Mouse (Mus musculus) embryonic fibroblast, embryonic 13.5 days (primary cell): ENCODE measurements around the gene 4933428G20Rik.
A peak's percentile ranks its signal among the peaks of the same experiment; 100 is the strongest.

ENCODE experiments used
- CTCF ChIP-seq: IDR thresholded peaks from 2 replicates; pipeline ENCODE4 v1.5.1; 2011; ENCODE audit warnings: mild to moderate bottlenecking, control low read depth, low read length, moderate library complexity, borderline replicate concordance; ENCODE audit not compliant: insufficient read depth
- POLR2A ChIP-seq: IDR thresholded peaks from 2 replicates; pipeline ENCODE4 v1.6.1; 2011; ENCODE audit warnings: low read depth, mild to moderate bottlenecking, control low read depth, low read length, moderate library complexity

DNA sequence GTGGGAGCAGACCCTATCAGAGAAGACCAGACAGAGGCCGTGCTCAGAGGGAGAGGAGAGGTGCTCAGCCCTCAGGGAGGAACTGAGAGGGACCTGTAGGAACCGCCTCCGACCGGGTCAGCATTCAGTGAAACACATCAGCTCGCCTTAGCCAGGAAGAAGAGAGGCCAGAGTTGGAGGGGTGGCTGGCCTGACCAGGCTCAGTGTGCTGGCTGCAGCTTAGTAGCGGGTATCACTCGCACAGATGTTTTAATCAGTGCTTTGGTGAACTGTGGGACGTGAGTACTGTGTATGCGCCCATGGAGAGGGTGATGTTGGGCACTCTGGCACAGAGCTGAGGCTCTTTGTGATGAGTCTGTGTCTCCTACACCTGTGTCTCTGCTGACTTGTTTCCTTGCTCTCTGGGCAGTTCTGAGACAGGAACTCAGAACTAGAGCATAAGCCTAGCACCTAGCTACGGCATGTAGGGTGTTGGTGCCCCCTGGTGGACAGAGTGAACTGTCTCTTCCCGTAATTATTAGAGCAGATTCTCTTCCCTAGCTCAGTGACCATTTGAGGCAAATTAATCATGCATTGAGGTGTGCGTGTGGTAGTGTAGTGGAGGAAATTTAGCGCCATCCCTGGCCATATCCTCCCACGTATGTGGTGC is 31.4 kb downstream of the 4933428G20Rik start:
- TF ChIP-seq POLR2A (no peak), CTCF (peak; percentile 92)
